Mouse (Mus musculus) kidney, postnatal 0 days (tissue): Measurements from ENCODE around the gene Map4k5. TPM values are rescaled to one million over a fixed set of nuclear protein-coding genes. Genes with fewer than 3 reads are reported as not detected.

Experiments used
- ATAC-seq: fragments of 200-750 bp; cut with Nextera tagmentation; replicated peaks from 2 replicates; pipeline ENCODE4 v1.8.0; 2017; ENCODE audit warnings: low read depth, moderate number of reproducible peaks, moderate TSS enrichment, moderate library complexity; ENCODE audit not compliant: low FRiP score
- DNase-seq: peaks from one replicate; pipeline ENCODE4 v3.0.0-alpha.2; 2016; ENCODE audit warnings: low spot score
- H3K27ac ChIP-seq: fragments of 300-500 bp; sonication (generic); 2 replicates; pipeline ENCODE4 v1.5.1; 2014; ENCODE audit warnings: mild to moderate bottlenecking
- H3K27me3 ChIP-seq: fragments of 300-500 bp; sonication (generic); 2 replicates; pipeline ENCODE4 v1.6.1; 2014; ENCODE audit warnings: low read length, mixed read lengths; ENCODE audit not compliant: insufficient read depth
- H3K36me3 ChIP-seq: fragments of 300-500 bp; sonication (generic); 2 replicates; pipeline ENCODE4 v1.6.1; 2014; ENCODE audit warnings: low read length, mixed read lengths; ENCODE audit not compliant: insufficient read depth
- H3K4me1 ChIP-seq: fragments of 300-500 bp; sonication (generic); replicated peaks from 2 replicates; pipeline ENCODE4 v1.6.1; 2014; ENCODE audit warnings: antibody characterized with exemption, low read length, mixed read lengths; ENCODE audit not compliant: insufficient read depth
- H3K4me2 ChIP-seq: fragments of 300-500 bp; sonication (generic); 2 replicates; pipeline ENCODE4 v1.6.1; 2014; ENCODE audit warnings: mild to moderate bottlenecking, low read length, moderate library complexity, mixed read lengths
- H3K4me3 ChIP-seq: fragments of 300-500 bp; sonication (generic); replicated peaks from 2 replicates; pipeline ENCODE4 v1.5.1; 2014; ENCODE audit warnings: low read depth, low read length
- H3K9ac ChIP-seq: fragments of 300-500 bp; sonication (generic); 2 replicates; pipeline ENCODE4 v1.6.1; 2014; ENCODE audit warnings: low read depth, low read length
- H3K9me3 ChIP-seq: fragments of 300-500 bp; sonication (generic); replicated peaks from 2 replicates; pipeline ENCODE4 v1.6.1; 2016; ENCODE audit warnings: low read length, inconsistent platforms, mixed read lengths
- CTCF ChIP-seq: IDR thresholded peaks from 2 replicates; pipeline ENCODE4 v1.5.1; 2016; ENCODE audit warnings: antibody characterized with exemption, low read depth, mild to moderate bottlenecking, moderate library complexity
- WGBS: fragments of 180-500 bp; shearing (Covaris S2); extraction: QIAGEN DNeasy Blood & Tissue Kit; methylation state at CpG from one replicate; pipeline ENCODE4 v1.1.7; 2014; 5-methylcytosine and 5-hydroxymethylcytosine counted together
- polyA plus RNA-seq: library from polyadenylated mRNA; unstranded; fragments of >200 nt; fragmentation: Nextera tagmentation; extraction: Ambion mirVana; gene quantifications from 2 replicates; pipeline ENCODE4 v1.2.1, GENCODE M21; 2015

Gene Map4k5
- polyA plus RNA-seq, 1 experiment from 2014 or later: 29.1 TPM

DNA sequence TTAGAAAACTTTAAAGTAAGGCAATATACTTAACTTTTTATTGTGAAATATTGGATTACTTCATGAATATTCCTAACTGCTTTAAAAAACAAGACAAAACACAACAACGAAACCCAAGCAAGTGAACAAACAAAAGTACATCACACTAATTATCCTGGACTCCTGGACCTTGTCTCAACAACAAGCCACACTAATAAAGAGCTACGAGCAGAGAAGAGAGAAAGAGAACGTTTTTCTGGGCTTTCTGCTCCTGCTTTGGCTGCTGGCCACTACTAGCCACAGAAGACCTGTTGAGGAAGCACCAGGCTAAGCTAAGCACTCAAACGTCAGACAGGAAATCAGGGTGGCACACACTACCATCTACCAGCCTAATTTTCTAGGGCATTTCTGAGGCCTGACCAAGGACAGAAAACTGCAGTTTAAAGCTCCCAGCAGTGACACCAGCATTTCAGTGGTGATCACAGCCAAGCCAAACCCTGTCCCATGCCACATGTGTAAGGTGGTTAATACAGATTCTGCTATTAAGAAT, 28.8 kb downstream of the Map4k5 start:
- TF ChIP-seq CTCF: no peak
- H3K9me3 ChIP-seq: no peaks in the 10 kb centered on the region
- H3K4me1 ChIP-seq: no peaks in the 10 kb centered on the region
- H3K36me3 ChIP-seq: 0 out of 2 replicates have a peak, but pooled peaks cover 3% of the 10 kb centered on the region
- DNase-seq (no peak), ATAC-seq (no peak)
- no peaks in the 10 kb centered on the region for H3K27me3 ChIP-seq
- no peak overlapping the region for H3K4me3 ChIP-seq
- no peak overlapping the region for H3K4me2 ChIP-seq
- no peak overlapping the region for H3K27ac ChIP-seq
- H3K9ac ChIP-seq: no peak overlapping the region
- WGBS: 37% methylated on average over 4 of the region's 4 CpGs

DNA sequence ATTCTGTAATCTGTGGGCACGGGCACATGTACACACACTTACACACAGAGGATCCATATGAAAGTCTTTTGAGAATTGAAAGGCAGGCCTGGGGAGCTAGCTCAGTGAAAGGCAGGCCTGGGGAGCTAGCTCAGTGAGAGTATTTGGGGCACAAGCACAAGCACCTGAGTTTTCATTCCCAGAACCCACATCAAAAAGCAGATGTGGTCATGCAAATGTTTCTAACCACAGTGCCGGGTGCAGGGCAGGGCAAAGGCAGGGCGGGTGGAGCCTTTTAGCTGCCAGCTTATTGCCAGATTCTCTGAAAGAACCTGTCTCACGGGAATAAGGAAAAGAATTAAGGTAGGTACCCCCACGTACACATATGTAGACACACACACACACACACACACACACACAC, 29.5 kb downstream of the Map4k5 start:
- Histone ChIP-seq H3K4me2 (no peak overlapping the region), H3K27ac (no peak overlapping the region), H3K27me3 (no peaks in the 10 kb centered on the region), H3K36me3 (0 out of 2 replicates have a peak, but pooled peaks cover 3% of the 10 kb centered on the region), H3K4me3 (no peak overlapping the region), H3K9ac (no peak overlapping the region), H3K9me3 (no peaks in the 10 kb centered on the region), H3K4me1 (no peaks in the 10 kb centered on the region)
- ATAC-seq: no peak
- WGBS: 76% methylated on average over 5 of the region's 5 CpGs
- no peak for TF ChIP-seq CTCF
- no peak for DNase-seq

DNA sequence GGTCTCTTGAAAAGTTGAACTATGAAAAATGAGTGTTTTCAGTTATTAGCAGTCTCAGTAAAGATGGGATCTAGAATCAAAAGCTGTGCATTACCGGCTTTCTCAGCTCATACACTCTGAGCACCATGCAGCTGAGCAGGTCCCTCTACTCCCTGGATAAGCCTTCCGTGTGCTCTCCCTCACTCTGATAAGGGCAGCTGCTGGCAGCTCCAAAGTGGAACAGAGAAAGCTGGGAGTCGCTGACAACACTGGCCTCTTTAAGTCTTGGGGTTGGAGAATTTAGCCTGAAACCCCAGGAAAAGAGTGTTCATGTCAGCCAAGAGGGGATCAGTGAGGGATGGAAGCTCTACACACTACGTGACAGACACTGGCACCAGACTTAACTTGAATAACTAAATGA, 34.2 kb downstream of the Map4k5 start:
- TF ChIP-seq CTCF: no peak
- ATAC-seq (no peak), DNase-seq (no peak)
- H3K4me1 ChIP-seq: no peaks in the 10 kb centered on the region
- H3K4me3 ChIP-seq: no peak overlapping the region
- H3K9me3 ChIP-seq: no peaks in the 10 kb centered on the region
- H3K4me2 ChIP-seq: no peak overlapping the region
- H3K36me3 ChIP-seq: peaks cover 18% of the 10 kb centered on the region; the same call in 1 of the 2 replicates
- no peak overlapping the region for H3K9ac ChIP-seq
- no peak overlapping the region for H3K27ac ChIP-seq
- 92% methylated on average over 4 of the region's 4 CpGs for WGBS
- no peaks in the 10 kb centered on the region for H3K27me3 ChIP-seq

DNA sequence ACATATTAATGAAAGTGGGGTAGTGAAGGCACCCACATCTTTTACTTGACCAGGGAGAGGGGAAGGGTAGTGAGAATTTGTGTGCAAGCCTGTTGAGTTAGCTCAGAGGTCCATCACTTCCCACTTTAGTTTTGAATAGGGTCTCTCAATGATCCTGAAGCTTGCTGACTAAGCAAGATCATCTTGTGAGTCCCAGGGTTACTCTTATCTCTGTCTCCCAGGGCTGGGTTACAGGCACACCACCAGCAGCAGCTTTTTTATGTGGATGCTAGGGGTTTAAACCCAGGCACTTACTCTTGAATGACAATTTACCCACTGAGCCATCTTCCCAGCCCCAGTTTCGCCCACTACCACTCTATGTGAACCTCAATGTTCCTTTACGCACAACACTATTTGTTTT, 35.4 kb downstream of the Map4k5 start:
- 96% methylated on average over 2 of the region's 2 CpGs for WGBS
- no peak overlapping the region for H3K4me2 ChIP-seq
- H3K4me3 ChIP-seq: no peak overlapping the region
- H3K9ac ChIP-seq: no peak overlapping the region
- H3K4me1 ChIP-seq: no peaks in the 10 kb centered on the region
- ATAC-seq (no peak), DNase-seq (no peak)
- no peaks in the 10 kb centered on the region for H3K9me3 ChIP-seq
- no peak overlapping the region for H3K27ac ChIP-seq
- peaks cover 18% of the 10 kb centered on the region; the same call in 1 of the 2 replicates for H3K36me3 ChIP-seq
- TF ChIP-seq CTCF: no peak
- no peaks in the 10 kb centered on the region for H3K27me3 ChIP-seq

DNA sequence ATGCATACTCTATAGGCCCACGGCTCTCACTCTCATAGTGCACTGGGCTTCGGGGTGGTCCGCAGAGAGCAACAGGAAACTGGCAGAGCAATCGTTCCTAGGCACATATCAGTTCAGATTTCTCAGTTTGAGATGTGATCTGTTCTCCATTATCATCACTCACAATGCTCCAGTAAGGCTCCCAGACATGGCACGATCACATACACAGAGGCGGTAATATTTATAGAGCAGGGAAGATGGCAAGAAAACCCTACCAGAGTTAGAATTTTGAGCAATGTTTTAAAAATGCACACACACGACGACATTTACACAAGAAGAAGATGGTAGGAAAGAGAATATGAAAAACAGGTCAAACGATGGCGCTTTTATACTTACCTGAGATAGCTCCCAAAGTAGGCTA, 36.6 kb downstream of the Map4k5 start:
- DNase-seq (no peak), ATAC-seq (no peak)
- Histone ChIP-seq H3K36me3 (peaks cover 27% of the 10 kb centered on the region; the same call in 1 of the 2 replicates), H3K4me1 (no peaks in the 10 kb centered on the region), H3K9ac (no peak overlapping the region), H3K4me3 (no peak overlapping the region), H3K4me2 (no peak overlapping the region), H3K27ac (no peak overlapping the region), H3K27me3 (no peaks in the 10 kb centered on the region), H3K9me3 (no peaks in the 10 kb centered on the region)
- TF ChIP-seq CTCF: no peak
- WGBS: 94% methylated on average over 10 of the region's 10 CpGs

DNA sequence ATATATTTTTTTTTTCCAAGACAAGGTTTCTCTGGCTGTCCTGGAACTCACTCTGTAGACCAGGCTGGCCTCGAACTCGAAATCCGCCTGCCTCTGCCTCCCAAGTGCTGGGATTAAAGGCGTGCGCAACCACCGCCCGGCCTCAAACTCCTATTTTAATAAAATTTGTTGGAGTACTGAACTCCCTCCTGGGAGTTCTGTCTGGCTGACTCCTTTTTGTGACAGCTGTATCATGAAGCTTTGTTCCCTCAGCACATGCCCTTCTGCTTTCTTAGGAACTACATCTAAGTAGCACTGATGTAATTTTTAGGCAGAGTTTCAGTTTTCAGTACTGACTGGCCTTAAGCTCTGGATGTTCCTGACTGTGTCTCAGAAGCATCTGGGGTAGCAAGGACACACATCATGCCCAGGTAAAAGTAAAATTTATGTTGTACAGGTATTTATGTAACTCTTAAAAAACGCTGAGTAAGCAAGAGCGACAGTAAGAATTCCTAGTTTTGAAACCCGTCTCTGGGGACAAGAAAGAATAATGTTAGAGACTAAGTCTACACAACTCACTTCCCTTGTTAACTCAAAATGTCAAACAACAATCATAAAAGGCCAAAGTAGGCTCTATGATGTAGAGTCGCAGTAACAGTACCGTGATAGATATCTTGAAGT, 37.2 kb downstream of the Map4k5 start:
- no peak for ATAC-seq
- no peak for TF ChIP-seq CTCF
- H3K27ac ChIP-seq: no peak overlapping the region

More for the DNA sequence above, 37.2 kb downstream of the Map4k5 start:
- Histone ChIP-seq H3K4me2 (no peak overlapping the region), H3K4me3 (no peak overlapping the region), H3K9ac (no peak overlapping the region), H3K36me3 (peaks cover 23% of the 10 kb centered on the region; the same call in 1 of the 2 replicates), H3K9me3 (no peaks in the 10 kb centered on the region), H3K27me3 (no peaks in the 10 kb centered on the region), H3K4me1 (no peaks in the 10 kb centered on the region)
- DNase-seq: no peak
- WGBS: 94% methylated on average over 12 of the region's 12 CpGs
